In the genomic region with DNA sequence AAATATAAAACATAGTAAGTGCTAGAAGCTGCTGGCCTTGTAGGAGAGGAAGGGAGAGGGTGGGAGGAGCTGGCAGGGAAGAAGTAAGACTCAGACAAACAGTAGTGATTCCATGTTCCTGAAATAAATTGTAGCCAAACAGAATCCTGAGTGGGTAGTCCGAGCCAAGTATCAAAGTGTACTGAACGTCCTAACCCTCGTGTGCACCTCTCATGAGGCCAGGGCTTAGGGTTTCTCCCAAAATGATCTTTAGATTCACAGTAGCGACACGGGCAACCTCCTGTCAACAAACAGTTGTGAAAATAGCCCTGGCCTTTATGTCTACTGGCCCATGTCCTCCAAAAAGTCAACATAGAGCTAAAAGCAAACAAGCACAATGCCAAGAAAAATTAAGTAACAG, we compare ENCODE assay signal across 12 mouse cellular contexts. TPM values are rescaled to one million over a fixed set of nuclear protein-coding genes. Genes with fewer than 3 reads are reported as not detected.
DNase-seq lines count a peak whose midpoint lies in the region; ATAC-seq lines count a peak whose summit lies in the region.
"Had no signal": no experiment of that assay in that cellular context is flagged by ENCODE, and none has a peak within 500 bp of the region (broad histone marks: within the 10 kb centered on the region; RNA-seq: fewer than 3 reads in every experiment).

No protein-coding gene starts in this region.

- H3K4me3 ChIP-seq in heart, embryonic 15.5 days = no peak overlapping the region

- peaks cover 31% of the 10 kb centered on the region for H3K4me1 ChIP-seq in heart, embryonic 15.5 days (replicated peaks)

- no peaks in the 10 kb centered on the region for H3K27me3 ChIP-seq in heart, embryonic 15.5 days

- H3K4me2 ChIP-seq in heart, embryonic 15.5 days = no peak overlapping the region

- intact Hi-C loops in gastrocnemius, postnatal 14 days (cut with DNase I; ENCODE audit: low total_unique reads) = no loop called here
- intact Hi-C loops in left cerebral cortex, postnatal 10 days (cut with DNase I) = no loop called here

- WGBS in heart, embryonic 15.5 days = 56% methylated on average over 5 of the region's 5 CpGs

- ATAC-seq in heart, embryonic 15.5 days (replicated peaks; ENCODE audit: insufficient number of reproducible peaks, insufficient read depth, low FRiP score, low read depth) = no peak
- ATAC-seq in erythroblast, adult 5-6 weeks (replicated peaks; ENCODE audit: low FRiP score, poor library complexity, severe bottlenecking) = no peak
- ATAC-seq: forebrain, postnatal 0 days had no signal

- H3K9me3 ChIP-seq in heart, embryonic 15.5 days (replicated peaks) = no peaks in the 10 kb centered on the region

- H3K36me3 ChIP-seq in heart, embryonic 15.5 days = no peaks in the 10 kb centered on the region

- H3K27ac ChIP-seq in heart, embryonic 15.5 days = peak overlapping the region; percentile 34; the same call in 1 of the 2 replicates

- H3K9ac ChIP-seq in heart, embryonic 15.5 days = no peak overlapping the region
- H3K9ac ChIP-seq: forebrain, postnatal 0 days had no signal

- peak; percentile 75 for DNase-seq in gastrocnemius, adult 18-20 months (ENCODE audit: low spot score)
- no peak for DNase-seq in gastrocnemius, postnatal 14 days
- DNase-seq in lung, adult 18-20 months = peak; percentile 47 to 71
- no peak for DNase-seq in lung, postnatal 4 days
- DNase-seq in lung, postnatal 25 days (ENCODE audit: low spot score) = peak; percentile 69
- no peak for DNase-seq in left cerebral cortex, postnatal 10 days (ENCODE audit: extremely low spot score in 1 of 2, low spot score in 2 of 2)
- DNase-seq: cerebellum, postnatal 25 days; forebrain, postnatal 0 days; left cerebral cortex, postnatal 4 days; thymus, postnatal 25 days had no signal

RNA-seq across cellular contexts. Expression of a gene that starts 54.3 kb away (rescaled TPM):
- total RNA-seq in gastrocnemius, adult 18-20 months (2021) = under 1 TPM in 1 of 2 experiments, not detected in 1; 0.26 TPM
- under 1 TPM in 1 of 2 experiments, not detected in 1; 0.23 TPM for total RNA-seq in gastrocnemius, postnatal 14 days (2021)
- 0.09 TPM in 1 of 2 replicates, not detected in the other for polyA plus RNA-seq in heart, embryonic 15.5 days (2015; fragmentation: Nextera tagmentation; extraction: Ambion mirVana)
- 2.7 and 8.6 TPM in 2 replicates for total RNA-seq in erythroblast, adult 5-6 weeks (2015; ENCODE audit: low replicate concordance)
- 4.9 and 6.6 TPM in 2 replicates for total RNA-seq in erythroblast, adult 5-6 weeks (2017; ENCODE audit: low replicate concordance)
- not detected for total RNA-seq in left cerebral cortex, postnatal 10 days (2021)
- total RNA-seq: forebrain, postnatal 0 days; left cerebral cortex, postnatal 4 days had no signal
- polyA plus RNA-seq: forebrain, postnatal 0 days had no signal

Comparison
In these comparisons a context has a peak if more than half of its experiments do, and no peak if none do; other contexts are left out.
1. DNase-seq: peak in gastrocnemius, adult 18-20 months (single experiment), lung, adult 18-20 months (2 of 2) and lung, postnatal 25 days (single experiment); none in gastrocnemius, postnatal 14 days (single experiment), lung, postnatal 4 days (0 of 2) and left cerebral cortex, postnatal 10 days (0 of 2).